Mouse (Mus musculus) retina, adult 2 months (tissue): ENCODE data around the gene Tmem86b.
A peak's percentile ranks its signal among the peaks of the same experiment; 100 is the strongest.

Experiments used
- DNase-seq: peaks from one replicate; pipeline ENCODE4 v3.0.0-alpha.2; 2012; ENCODE audit warnings: low read depth, low spot score

Gene Tmem86b

GRCm38 (mm10) chr7:4631031-4631430, at the start of gene Tmem86b:
Gene Tmem86b, minus strand, starts transcription at chr7:4631422.
- no peak for DNase-seq

DNA sequence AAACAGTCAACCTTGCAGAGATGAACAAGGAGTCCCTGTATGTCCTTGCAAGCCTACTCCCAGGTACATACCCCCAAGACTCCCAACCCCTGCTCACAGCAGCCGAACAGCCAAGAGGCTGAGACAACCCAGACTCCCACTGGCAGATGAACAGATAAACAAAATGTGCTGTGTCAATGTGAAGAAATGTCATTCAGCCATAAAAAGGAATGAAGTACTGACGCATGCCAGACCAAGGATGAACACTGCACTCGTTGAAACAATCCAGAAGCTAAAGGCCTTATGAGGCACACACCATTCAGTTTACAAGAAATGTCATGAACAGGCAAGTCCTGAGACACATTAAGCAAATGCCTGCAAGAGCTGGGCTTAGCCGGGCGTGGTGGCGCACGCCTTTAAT, 44.0 kb upstream of the Tmem86b start:
- DNase-seq = no peak

- no peak for DNase-seq
These were observed 43.0 kb upstream of the Tmem86b start for GRCm38 (mm10) chr7:4674114-4674731.

DNA sequence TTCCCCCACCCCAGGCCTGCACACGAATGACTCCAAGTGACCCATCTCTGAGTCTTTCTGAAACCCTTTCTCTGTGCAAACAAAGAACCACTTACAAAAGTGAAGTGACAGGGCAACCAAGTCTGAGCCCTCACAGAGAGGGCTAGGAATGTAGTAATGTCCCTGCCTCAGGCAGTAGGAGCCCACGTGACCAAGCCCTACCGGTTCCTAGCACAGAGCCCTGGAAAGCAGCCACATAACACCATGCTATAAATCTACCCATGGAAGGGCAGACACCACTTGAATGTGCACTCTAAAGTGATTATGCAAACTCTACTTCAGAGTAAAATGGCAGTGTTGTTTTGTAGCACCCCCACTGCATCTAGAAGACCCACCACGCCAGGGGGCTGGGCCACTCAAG, 40.7 kb upstream of the Tmem86b start:
- no peak for DNase-seq

DNA sequence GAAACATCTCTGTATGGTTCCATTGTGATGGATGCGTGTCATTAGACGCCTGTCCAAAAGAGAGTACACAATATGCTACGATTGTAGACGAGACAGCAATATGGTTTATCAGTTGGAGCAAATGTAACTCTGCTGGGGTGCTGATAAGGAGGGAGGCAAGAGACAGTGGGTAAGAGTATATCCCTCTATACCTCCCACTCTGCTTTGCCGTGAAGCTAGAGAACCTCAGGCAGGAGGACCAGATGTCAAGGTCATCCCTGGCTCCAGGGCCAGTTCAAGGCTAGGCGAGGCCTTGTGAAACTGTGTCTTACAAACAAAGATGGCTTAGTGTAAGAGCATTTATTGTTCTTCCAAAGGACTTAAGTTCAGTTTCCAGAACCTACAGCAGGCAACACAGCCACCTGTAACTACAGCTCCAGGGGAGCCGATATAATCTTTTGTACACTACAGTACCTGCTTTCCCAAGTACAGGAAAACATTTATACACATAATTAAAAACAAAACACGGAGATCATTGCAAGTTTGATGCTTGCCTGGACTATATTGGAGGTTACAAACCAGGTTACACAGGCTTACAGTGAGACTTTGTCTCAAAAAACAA, 39.5 kb upstream of the Tmem86b start:
- no peak for DNase-seq

DNA sequence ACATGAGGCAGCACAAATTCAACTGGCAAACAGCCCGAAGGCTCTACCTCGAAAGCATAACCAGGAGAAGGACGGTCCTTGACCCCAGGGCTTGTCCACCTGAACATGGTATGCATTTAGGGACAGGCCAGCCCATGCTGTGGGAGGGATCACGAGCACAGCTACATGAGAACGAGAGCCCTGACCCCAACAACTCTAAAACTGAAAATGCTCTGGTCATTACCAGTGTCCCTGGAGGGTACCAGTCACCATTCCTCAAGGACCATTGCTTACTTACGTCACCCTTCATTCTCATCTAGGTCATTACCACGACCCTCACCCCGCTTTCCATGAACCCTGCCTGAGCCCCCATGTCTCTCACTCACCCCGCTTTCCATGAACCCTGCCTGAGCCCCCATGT, 37.9 kb upstream of the Tmem86b start:
- DNase-seq = no peak

DNA sequence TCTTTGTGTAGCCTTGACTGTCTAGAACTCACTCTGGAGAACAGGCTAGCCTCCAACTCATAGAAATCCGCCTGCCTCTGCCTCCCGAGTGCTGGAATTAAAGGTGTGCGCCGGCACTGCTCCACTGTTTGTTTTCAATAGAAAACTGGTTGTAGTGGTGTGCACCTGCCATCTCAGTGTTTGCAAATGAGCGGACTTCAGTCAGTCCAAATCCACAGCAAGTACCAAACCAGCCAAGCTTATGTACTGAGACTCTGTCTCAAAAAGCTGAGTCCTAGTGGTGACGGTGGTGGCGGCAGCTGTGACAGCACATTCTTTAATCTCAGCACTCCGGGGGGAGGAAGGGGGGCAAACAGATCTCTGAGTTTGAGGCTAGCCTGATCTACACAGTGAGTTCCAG, 37.3 kb upstream of the Tmem86b start:
- no peak for DNase-seq

DNA sequence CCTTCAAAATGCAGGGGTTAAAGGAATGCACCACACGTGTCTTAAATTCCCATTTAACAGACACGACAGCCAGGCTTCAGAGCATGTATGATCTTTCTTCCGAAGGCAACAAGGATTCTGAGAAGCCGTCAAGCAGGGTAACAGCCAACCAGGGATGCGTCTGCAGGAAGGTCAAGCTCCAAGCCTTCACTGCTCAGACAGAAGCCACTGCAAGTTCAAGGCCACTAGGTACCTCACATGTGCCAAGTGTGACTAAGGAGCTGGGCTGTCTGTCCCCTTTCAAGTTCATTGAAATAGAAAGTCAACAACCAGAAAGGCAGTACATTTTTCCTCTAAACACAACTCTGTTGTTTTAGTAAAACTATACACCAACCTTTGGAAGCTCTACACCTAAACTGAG, 35.6 kb upstream of the Tmem86b start:
- DNase-seq = no peak

GRCm38 (mm10) chr7:4663742-4664141, 32.5 kb upstream of the Tmem86b start:
- DNase-seq = no peak

- no peak for DNase-seq
These were observed 32.0 kb upstream of the Tmem86b start for GRCm38 (mm10) chr7:4663179-4663578.

DNA sequence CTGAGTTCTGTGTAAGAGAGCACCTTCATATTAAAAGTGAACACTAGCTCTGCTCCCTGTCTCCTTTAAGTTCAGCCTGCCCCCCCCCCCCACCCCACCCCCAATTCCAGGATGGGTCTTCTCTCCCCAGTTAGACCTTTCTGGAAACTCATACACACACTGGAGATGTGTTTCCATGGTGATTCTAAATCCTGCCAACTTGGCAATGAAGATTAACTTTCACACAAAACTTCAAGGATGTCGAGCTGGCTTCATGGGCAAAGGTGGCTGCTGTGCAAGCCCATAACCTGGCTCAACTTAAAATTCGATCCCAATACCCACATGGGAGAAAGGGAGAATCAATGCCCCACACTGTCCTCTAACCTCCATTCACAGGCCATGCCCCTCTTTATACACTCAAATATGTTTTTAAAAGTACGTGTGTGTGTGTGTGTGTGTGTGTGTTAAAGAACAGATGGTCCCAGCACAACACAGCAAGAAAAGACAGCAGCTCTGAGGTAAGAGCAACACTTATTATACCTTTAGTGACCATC, 28.8 kb upstream of the Tmem86b start:
- no peak for DNase-seq

- DNase-seq = peak; percentile 89
These were observed 27.8 kb upstream of the Tmem86b start, which contains the start of gene Ppp6r1 for GRCm38 (mm10) chr7:4658912-4659551. Gene Ppp6r1, minus strand, starts transcription at chr7:4659019.

DNA sequence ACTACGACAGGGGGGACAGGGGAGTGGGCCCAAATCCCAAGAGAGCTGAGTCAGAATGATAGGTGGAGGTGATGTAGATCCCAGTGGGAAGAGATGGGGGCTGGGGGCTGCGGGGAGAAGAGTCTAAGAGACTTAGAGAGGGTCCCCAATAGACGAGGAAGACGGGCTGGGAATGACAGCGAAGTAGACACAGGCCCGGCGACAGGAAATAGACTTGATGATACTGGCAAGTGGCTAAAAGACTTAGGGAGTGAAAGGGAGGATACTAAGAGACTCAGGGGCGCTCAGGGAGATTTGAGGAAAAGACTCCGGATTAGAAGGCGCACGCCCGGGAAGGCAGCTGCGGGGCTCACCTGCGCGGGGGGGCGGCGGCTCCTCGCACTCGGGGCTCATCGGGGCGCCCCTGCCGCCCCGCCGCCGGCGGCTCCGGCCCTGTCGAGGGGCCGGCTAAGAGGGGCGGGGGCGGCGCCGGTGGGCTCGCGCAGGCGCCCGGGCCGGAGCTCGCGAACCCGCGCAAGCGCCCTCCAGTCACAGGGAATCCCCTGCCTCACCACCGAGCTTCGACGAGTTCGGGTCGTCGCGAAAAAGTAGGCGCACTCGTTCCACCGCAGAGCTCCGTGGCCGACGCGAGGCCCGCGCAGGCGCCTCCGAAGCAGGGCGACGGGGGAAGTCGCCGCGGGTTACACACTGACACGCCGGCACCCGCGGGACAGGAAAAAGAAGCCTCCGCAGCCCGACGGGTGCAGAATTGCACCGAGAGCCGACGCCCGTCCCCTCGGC, 27.1 kb upstream of the Tmem86b start:
- DNase-seq = no peak

GRCm38 (mm10) chr7:4657521-4658127, 26.4 kb upstream of the Tmem86b start:
- no peak for DNase-seq

- no peak for DNase-seq
These were observed 25.6 kb upstream of the Tmem86b start for GRCm38 (mm10) chr7:4656818-4657217.

DNA sequence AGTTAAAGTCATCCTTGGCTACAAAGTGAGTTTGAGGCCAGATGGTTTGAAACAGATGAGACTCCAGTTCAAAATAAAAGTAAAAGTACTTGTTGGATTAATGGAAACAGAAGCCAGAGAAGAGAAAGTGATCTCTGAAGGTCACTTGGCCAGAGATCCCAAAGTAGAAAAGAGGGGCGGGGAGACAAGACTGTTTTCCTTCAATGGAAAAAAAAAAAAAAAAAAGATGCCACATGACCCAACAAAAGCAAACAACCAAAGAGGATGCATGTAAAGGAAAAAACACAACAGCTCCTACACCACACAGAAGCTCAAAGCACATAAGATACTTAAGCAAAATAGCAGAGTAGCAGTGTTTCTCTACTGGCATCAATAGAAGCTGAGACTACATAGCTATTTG, 24.7 kb upstream of the Tmem86b start:
- no peak for DNase-seq

GRCm38 (mm10) chr7:4655393-4655792, 24.2 kb upstream of the Tmem86b start:
- no peak for DNase-seq

- no peak for DNase-seq
These were observed 23.0 kb upstream of the Tmem86b start for GRCm38 (mm10) chr7:4654221-4654620.

DNA sequence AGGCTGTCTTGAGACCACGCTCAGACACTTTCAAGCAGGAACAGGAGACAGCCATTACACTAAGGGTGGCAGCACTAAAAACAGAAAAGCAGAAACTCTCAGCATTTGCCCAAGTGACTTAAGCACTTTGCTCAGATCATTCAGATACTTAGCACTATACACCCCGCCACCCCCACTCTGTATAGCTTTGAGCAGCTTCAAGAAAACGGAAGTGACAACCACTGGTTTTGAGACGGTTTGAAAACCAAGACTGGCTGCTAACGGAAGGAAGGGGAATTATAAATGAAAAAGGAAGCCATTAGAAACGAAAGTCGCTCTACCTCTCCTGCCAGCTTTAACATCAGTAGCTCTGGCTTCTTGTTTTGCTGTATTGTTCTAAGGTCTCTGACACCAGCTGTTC, 22.6 kb upstream of the Tmem86b start:
- DNase-seq = no peak

DNA sequence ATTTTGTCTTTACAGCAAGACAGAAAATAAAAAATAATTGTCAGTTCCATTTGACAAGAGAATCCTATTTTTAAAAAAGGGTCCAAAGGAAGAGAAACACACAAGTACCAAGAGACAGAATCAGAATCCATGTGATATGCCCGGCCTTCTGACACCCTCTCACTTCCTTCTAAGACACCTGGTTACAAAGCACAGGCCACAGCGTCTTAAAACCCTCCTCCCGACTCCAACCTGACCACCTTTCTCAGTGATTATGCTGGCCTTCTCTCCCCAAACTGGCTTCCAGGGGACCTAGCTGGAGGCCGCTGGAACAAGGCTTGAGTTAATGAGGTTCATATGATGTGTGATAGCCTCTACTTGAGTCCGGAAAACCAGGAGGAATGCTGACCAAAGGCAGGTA, 22.1 kb upstream of the Tmem86b start:
- DNase-seq = no peak

GRCm38 (mm10) chr7:4652726-4653125, 21.5 kb upstream of the Tmem86b start:
- DNase-seq = no peak

GRCm38 (mm10) chr7:4651581-4651980, 20.4 kb upstream of the Tmem86b start:
- DNase-seq = no peak
